Mouse (Mus musculus) small intestine, adult 2 months (tissue): ENCODE results near the gene Klf7. TPM values are rescaled to one million over a fixed set of nuclear protein-coding genes. Genes with fewer than 3 reads are reported as not detected.
A peak's percentile ranks its signal among the peaks of the same experiment; 100 is the strongest.

Experiments used
- H3K27ac ChIP-seq: fragments of 200-500 bp; 2 replicates; pipeline ENCODE4 v1.5.1; 2012; ENCODE audit warnings: low read depth, low read length, control low read depth, inconsistent platforms; ENCODE audit not compliant: insufficient read depth
- H3K27me3 ChIP-seq: fragments of 200-500 bp; 2 replicates; pipeline ENCODE4 v1.6.1; 2012; ENCODE audit warnings: mild to moderate bottlenecking, moderate library complexity, low read length, inconsistent platforms; ENCODE audit not compliant: control insufficient read depth, insufficient read depth
- H3K36me3 ChIP-seq: fragments of 200-500 bp; 2 replicates; pipeline ENCODE4 v1.6.1; 2012; ENCODE audit warnings: mild to moderate bottlenecking, low read length, control low read depth, inconsistent platforms; ENCODE audit not compliant: control insufficient read depth, insufficient read depth
- H3K4me1 ChIP-seq: fragments of 200-500 bp; 2 replicates; pipeline ENCODE4 v1.6.1; 2012; ENCODE audit warnings: low read length, inconsistent platforms, mixed read lengths; ENCODE audit not compliant: control insufficient read depth, insufficient read depth, insufficient read length
- H3K4me3 ChIP-seq: fragments of 200-500 bp; 2 replicates; pipeline ENCODE4 v1.5.1; 2012; ENCODE audit warnings: low read depth, mild to moderate bottlenecking, control low read depth, inconsistent platforms, low read length, moderate library complexity
- CTCF ChIP-seq: fragments of 200-500 bp; IDR thresholded peaks from 2 replicates; pipeline ENCODE4 v1.5.1; 2012; ENCODE audit warnings: low read depth, mild to moderate bottlenecking, control low read depth, inconsistent platforms, low read length, moderate library complexity, mixed read lengths; ENCODE audit not compliant: insufficient replicate concordance, insufficient read length; ENCODE audit errors: extremely low read depth
- POLR2A ChIP-seq: fragments of 200-500 bp; IDR thresholded peaks from 2 replicates; pipeline ENCODE4 v1.6.1; 2012; ENCODE audit warnings: low read depth, mild to moderate bottlenecking, control low read depth, inconsistent platforms, low read length, moderate library complexity
- WGBS: fragments of 180-500 bp; shearing (Covaris S2); methylation state at CpG from one replicate; pipeline ENCODE4 v1.1.7; 2018; 5-methylcytosine and 5-hydroxymethylcytosine counted together
- polyA plus RNA-seq: library from polyadenylated mRNA; depleted of rRNA; stranded (reverse); fragments of >200 nt; gene quantifications from 2 replicates; pipeline ENCODE4 v1.2.3, GENCODE M21; 2012

Klf7 gene
- polyA plus RNA-seq, 1 experiment: 4.1 TPM

GRCm38 (mm10) chr1:64126822-64127221, 4.7 kb upstream of the Klf7 start:
- Histone ChIP-seq H3K4me1 (no peaks in the 10 kb centered on the region), H3K27me3 (no peaks in the 10 kb centered on the region), H3K4me3 (no peak overlapping the region), H3K36me3 (no peaks in the 10 kb centered on the region), H3K27ac (no peak overlapping the region)
- 85% methylated on average over 2 of the region's 2 CpGs for WGBS
- TF ChIP-seq CTCF: no peak
- TF ChIP-seq POLR2A: no peak

GRCm38 (mm10) chr1:64122466-64122830, 366 bp upstream of the Klf7 start:
- no peaks in the 10 kb centered on the region for H3K27me3 ChIP-seq
- H3K36me3 ChIP-seq: no peaks in the 10 kb centered on the region
- TF ChIP-seq CTCF (no peak), POLR2A (no peak)
- peak overlapping the region; percentile 70 for H3K4me3 ChIP-seq
- 16% methylated on average over 9 of the region's 9 CpGs for WGBS
- H3K27ac ChIP-seq: peak overlapping the region; percentile 64
- no peaks in the 10 kb centered on the region for H3K4me1 ChIP-seq

- H3K4me3 ChIP-seq: peak overlapping the region; percentile 70
- H3K27me3 ChIP-seq: no peaks in the 10 kb centered on the region
- H3K27ac ChIP-seq: peak overlapping the region; percentile 93
- H3K36me3 ChIP-seq: no peaks in the 10 kb centered on the region
- no peak for TF ChIP-seq CTCF
- peak; percentile 58 for TF ChIP-seq POLR2A
- no peaks in the 10 kb centered on the region for H3K4me1 ChIP-seq
- WGBS: under 1% methylated on average over 25 of the region's 25 CpGs
Observed at GRCm38 (mm10) chr1:64120811-64121515, 1.1 kb downstream of the Klf7 start.

GRCm38 (mm10) chr1:64120421-64120810, 1.7 kb downstream of the Klf7 start:
- 1% methylated on average over 13 of the region's 13 CpGs for WGBS

GRCm38 (mm10) chr1:64119851-64120250, 2.2 kb downstream of the Klf7 start:
- TF ChIP-seq POLR2A: no peak
- TF ChIP-seq CTCF: no peak
- Histone ChIP-seq H3K4me1 (peaks cover 2% of the 10 kb centered on the region; the same call in 1 of the 2 replicates), H3K27ac (peak overlapping the region; percentile 73), H3K27me3 (no peaks in the 10 kb centered on the region), H3K36me3 (no peaks in the 10 kb centered on the region), H3K4me3 (peak overlapping the region; percentile 70)
- 26% methylated on average over 8 of the region's 8 CpGs for WGBS

More at GRCm38 (mm10) chr1:64120421-64120810, 1.7 kb downstream of the Klf7 start:
- Histone ChIP-seq H3K36me3 (no peaks in the 10 kb centered on the region), H3K27ac (peak overlapping the region; percentile 73), H3K4me1 (no peaks in the 10 kb centered on the region; the same call in 1 of the 2 replicates), H3K4me3 (peak overlapping the region; percentile 70), H3K27me3 (no peaks in the 10 kb centered on the region)
- TF ChIP-seq CTCF: no peak
- no peak for TF ChIP-seq POLR2A

GRCm38 (mm10) chr1:64119358-64119794, 2.7 kb downstream of the Klf7 start:
- Histone ChIP-seq H3K27me3 (no peaks in the 10 kb centered on the region), H3K36me3 (no peaks in the 10 kb centered on the region), H3K4me1 (peaks cover 2% of the 10 kb centered on the region; the same call in 1 of the 2 replicates), H3K27ac (peak overlapping the region; percentile 66), H3K4me3 (peak overlapping the region; percentile 70)
- no peak for TF ChIP-seq CTCF
- no peak for TF ChIP-seq POLR2A
- 70% methylated on average over 7 of the region's 7 CpGs for WGBS

GRCm38 (mm10) chr1:64118285-64119170, 3.6 kb downstream of the Klf7 start:
- no peaks in the 10 kb centered on the region for H3K27me3 ChIP-seq
- TF ChIP-seq POLR2A: no peak
- TF ChIP-seq CTCF: no peak
- H3K27ac ChIP-seq: peak overlapping the region; percentile 66
- H3K4me3 ChIP-seq: no peak overlapping the region
- WGBS: 55% methylated on average over 6 of the region's 6 CpGs
- H3K4me1 ChIP-seq: peaks cover 2% of the 10 kb centered on the region; the same call in 1 of the 2 replicates
- H3K36me3 ChIP-seq: no peaks in the 10 kb centered on the region
